Mouse (Mus musculus) liver, postnatal 0 days (tissue): ENCODE data around the gene Ccdc7a.

ENCODE experiments used
- CTCF ChIP-seq: sonication (generic); IDR thresholded peaks from 2 replicates; pipeline ENCODE4 v1.5.1; 2016; ENCODE audit warnings: antibody characterized with exemption, low read depth
- EP300 ChIP-seq: IDR thresholded peaks from 2 replicates; pipeline ENCODE4 v1.6.1; 2016; ENCODE audit warnings: antibody characterized with exemption, low read depth, mild to moderate bottlenecking

DNA sequence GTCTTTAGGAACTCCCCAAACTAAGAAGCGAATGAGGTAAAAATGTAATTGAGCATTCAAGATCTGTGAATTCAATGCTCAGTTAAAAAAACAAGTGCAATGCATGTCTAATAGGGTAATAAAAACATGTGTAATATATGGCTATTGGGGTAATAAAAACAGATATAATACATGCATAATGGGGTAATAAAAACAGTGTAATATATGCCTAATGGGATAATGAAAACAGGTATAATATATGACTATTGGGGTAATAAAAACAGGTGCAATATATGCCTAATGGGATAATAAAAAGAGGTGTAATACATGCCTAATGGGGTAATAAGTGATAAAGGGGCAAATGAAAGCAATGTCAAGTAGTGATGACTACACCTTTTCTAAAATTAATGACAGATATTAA is 73.9 kb downstream of the Ccdc7a start:
- TF ChIP-seq CTCF = no peak
- TF ChIP-seq EP300 = no peak
